Comparison of ENCODE assay signal across 1 mouse cellular context in genomic region chr17:83847100-83847499, GRCm38 (mm10).
TF ChIP-seq lines count a peak whose summit lies in the region.

No protein-coding gene starts in this region.

TF ChIP-seq in MEL, 35 proteins besides CTCF, POLR2A, EP300 and RAD21 (continued from another document):
- TF ChIP-seq GATA1 (IDR thresholded peaks at IDR 0.05; ENCODE audit: low read depth, low read length) (no peak), MAZ (IDR thresholded peaks at IDR 0.05; ENCODE audit: low read depth, low read length) (no peak), NELFE (IDR thresholded peaks at IDR 0.05; ENCODE audit: low read depth, low read length) (no peak), NRF1 (IDR thresholded peaks at IDR 0.05; ENCODE audit: insufficient read depth, low read depth, low read length, poor library complexity, severe bottlenecking) (no peak), CHD2 (IDR thresholded peaks at IDR 0.05; ENCODE audit: low read length) (no peak)
